Mouse (Mus musculus) mouse embryonic stem cell (cell line): ENCODE results near the gene Cfap46.

Source experiments
- in situ Hi-C, 2 experiments: fragments of 300-500 bp; cut with MboI; formaldehyde crosslinking; loops; 1 replicate in 1 of 2; 3 replicates in 1 of 2; pipeline ENCODE4 v1.14.3; 2019 to 2020; ENCODE audit warnings: low sequenced_read_pairs in 2 of 2, low pct_unique_long_range_greater_than_20kb in 1 of 2, mixed read lengths in 1 of 2; ENCODE audit not compliant: unreplicated experiment in 1 of 2

Gene Cfap46

GRCm38 (mm10) chr7:139584221-139585175 lies 99.1 kb downstream of the Cfap46 start:
- in situ Hi-C loops = no loop called here

- in situ Hi-C loops = no loop called here
Observed at GRCm38 (mm10) chr7:139583094-139583737, 100.4 kb downstream of the Cfap46 start.

- in situ Hi-C loops = no loop called here
Observed at GRCm38 (mm10) chr7:139582595-139582994, 101.0 kb downstream of the Cfap46 start, which contains the start of gene Nkx6-2. Gene Nkx6-2, minus strand, starts transcription at chr7:139582797.

- in situ Hi-C loops = no loop called here
Observed at GRCm38 (mm10) chr7:139581801-139582571, 101.6 kb downstream of the Cfap46 start.

- in situ Hi-C loops = no loop called here
Observed at GRCm38 (mm10) chr7:139580851-139581775, 102.5 kb downstream of the Cfap46 start.

GRCm38 (mm10) chr7:139579261-139579905 lies 104.2 kb downstream of the Cfap46 start:
- in situ Hi-C loops = no loop called here

GRCm38 (mm10) chr7:139576064-139576686 lies 107.4 kb downstream of the Cfap46 start:
- in situ Hi-C loops = no loop called here

GRCm38 (mm10) chr7:139572665-139573064 lies 111.0 kb downstream of the Cfap46 start:
- in situ Hi-C loops = no loop called here

GRCm38 (mm10) chr7:139570788-139571187 lies 112.8 kb downstream of the Cfap46 start:
- in situ Hi-C loops = no loop called here

GRCm38 (mm10) chr7:139566533-139566932 lies 117.1 kb downstream of the Cfap46 start:
- in situ Hi-C loops = no loop called here

- in situ Hi-C loops = no loop called here
Observed at GRCm38 (mm10) chr7:139565998-139566397, 117.6 kb downstream of the Cfap46 start.

GRCm38 (mm10) chr7:139564161-139564560 lies 119.5 kb downstream of the Cfap46 start:
- in situ Hi-C loops = no loop called here

- in situ Hi-C loops = no loop called here
Observed at GRCm38 (mm10) chr7:139563425-139563824, 120.2 kb downstream of the Cfap46 start.

GRCm38 (mm10) chr7:139559659-139560058 lies 124.0 kb downstream of the Cfap46 start:
- in situ Hi-C loops = no loop called here

- in situ Hi-C loops = no loop called here
Observed at GRCm38 (mm10) chr7:139556746-139557526, 126.7 kb downstream of the Cfap46 start.

- in situ Hi-C loops = no loop called here
Observed at GRCm38 (mm10) chr7:139556331-139556730, 127.3 kb downstream of the Cfap46 start.
